Mouse (Mus musculus) spleen, postnatal 14 days (tissue): Measurements from ENCODE around the gene Gm12166.
A peak's percentile ranks its signal among the peaks of the same experiment; 100 is the strongest.

Experiments
- DNase-seq, 2 experiments: peaks; one replicate each; pipeline ENCODE4 v3.0.0; 2021 to 2022; ENCODE audit warnings: low spot score in 2 of 2

The Gm12166 gene

DNA sequence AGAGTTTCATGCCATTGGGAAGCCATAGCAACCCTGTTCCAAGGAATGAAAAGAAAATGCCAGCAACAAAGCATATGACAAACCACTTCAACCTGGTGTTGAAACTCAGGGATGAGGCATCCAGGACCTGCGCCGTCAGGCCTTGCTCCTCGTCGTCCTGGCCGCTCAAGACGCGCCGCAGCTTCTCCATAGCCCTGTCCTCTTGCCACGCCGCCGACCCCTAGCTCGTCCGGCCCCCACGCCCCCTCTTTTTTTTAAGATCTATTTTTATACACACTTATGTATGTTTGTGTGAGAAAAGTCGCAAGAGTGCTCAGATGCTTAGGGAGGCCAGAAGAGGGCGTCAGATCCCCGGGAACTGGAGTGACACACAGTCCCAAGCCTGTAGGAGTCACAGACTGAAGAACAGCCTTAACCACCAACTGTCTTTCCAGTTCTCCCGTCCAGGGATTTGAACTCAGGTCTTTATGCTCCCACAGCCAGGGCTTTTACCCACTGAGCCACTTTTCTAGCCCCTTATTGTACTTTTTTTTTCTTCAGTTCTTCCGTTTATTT, at the start of gene Gm12166:
Gm12166 (minus strand) TSS at position 217 of the 555 bp plus-strand sequence.
- DNase-seq = peak; percentile 29 to 63

DNA sequence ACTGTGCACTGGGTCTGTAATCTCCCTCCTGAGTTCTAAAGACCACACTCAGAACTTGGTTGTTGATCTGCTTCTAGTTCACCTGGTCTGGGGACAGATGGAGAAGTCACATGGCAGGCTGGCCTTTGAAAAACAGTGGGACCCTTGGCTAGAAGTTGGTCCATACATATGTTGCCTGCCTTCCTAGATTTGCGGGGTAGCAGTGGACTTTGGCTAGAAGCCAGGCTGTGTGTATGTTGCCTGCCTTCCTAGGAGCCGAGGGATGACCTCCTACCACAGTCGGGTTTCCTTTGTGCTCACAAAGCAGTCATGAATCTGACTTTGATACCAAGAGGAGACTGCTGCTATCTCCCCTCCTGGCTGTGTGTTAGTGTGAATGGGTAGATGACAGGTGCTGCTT, 44.9 kb upstream of the Gm12166 start:
- no peak for DNase-seq

DNA sequence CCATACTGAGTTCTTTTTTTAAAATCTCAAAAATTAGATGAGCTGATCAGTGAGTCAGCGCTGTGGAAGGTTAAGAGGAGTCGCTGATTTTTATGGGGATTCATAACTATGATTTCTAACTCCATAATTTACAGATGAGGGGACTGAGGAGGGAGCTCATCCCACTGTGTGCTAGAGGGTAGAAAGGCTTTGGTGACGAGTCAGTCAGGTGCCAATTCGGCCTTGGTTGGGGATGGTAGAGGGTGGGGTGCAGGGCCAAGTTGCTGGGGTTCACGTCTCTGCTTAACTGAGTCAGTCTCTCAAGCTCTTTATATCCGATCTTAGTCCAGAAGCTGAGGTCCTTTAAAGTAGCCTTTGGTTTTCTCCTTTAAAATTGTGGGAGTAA, 44.1 kb upstream of the Gm12166 start:
- no peak for DNase-seq

DNA sequence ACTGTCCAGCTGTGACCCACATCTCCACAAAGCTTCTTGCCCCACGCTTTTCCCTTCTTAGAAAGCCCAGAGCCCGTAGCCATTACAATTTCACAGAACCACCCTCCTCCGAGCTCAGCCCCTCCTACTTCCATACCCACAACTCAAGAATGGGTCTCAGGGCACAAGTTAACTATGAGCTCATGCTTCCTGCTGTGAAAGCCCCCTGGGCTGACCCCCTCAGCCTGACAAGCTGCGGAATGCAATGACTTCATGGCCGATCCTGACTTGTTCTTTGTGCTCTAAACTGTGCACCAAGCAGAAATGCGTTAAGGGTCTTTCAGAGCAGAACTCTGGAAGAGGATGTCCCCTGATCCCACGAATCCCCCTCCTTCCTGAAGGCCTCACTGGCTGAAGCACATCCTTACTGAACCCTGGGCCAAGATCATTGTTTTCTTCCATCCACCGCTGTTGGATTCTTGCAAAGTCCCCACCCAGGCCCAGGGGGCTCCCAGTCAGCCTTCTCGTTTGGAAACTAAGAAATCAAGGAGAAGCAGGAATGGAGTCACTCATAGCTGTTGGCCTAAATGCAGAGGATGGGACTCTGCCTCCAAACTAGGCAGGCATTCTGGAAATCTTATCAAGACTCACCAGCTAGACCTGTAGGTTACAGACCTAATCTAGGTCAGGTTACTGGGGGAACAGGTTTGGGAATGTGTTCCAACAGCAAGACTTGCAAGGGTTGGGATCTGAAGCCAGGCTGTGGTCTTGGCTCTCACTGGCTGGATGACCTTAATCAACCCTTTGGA, 43.5 kb upstream of the Gm12166 start:
- no peak for DNase-seq

DNA sequence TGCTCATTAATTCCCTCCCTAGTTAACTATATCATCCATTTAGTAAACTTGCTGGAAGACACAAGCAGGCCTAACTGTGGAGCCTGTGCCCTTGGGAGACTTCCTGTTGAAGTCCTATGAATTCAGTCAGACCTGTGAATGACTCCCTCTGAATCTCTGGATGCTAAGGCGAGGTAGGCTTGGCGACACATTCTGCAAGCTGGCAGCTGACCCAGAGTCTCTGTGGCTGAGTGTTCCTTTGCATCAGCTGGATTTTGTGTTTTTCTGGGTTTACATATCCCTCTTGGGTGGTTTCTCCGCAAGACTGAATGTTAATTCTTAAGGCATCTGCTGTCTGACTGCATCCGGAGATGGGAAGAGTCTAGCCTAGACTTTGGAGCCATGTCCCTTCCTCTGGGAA, 40.0 kb upstream of the Gm12166 start:
- no peak for DNase-seq

DNA sequence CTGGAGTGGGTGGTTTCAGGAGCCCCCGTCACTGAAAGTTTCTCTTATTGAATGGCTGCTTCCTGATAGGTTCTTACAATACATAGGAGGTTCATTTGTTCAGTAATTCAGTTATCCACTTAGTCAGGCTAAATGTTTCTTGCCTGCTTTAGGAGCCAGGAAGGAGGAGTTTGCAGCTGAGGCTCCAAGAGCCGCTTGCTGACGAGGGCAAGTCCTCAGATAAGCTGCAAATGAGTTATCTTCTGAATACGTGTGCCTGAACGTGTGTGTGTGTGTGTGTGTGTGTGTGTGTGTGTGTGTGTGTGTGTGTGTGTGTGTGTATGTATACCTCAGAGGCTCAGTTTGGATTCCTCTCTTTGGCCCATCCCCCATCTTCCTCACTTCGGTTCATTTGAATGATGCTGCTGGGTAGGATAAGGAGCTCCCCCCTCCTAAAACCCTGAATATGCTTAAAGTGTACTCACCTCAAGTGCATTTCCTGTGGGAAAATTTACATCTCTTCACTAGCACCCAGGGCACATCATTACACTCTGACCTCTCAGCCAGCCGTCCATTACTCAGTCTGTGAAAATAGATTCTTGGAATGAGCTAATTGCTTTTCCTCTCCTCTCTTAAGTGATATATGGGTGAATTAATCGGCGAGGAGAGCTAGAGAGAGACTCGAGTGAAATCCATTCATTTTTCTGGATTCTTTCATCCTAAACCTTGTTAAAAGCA, 39.0 kb upstream of the Gm12166 start:
- DNase-seq = no peak

DNA sequence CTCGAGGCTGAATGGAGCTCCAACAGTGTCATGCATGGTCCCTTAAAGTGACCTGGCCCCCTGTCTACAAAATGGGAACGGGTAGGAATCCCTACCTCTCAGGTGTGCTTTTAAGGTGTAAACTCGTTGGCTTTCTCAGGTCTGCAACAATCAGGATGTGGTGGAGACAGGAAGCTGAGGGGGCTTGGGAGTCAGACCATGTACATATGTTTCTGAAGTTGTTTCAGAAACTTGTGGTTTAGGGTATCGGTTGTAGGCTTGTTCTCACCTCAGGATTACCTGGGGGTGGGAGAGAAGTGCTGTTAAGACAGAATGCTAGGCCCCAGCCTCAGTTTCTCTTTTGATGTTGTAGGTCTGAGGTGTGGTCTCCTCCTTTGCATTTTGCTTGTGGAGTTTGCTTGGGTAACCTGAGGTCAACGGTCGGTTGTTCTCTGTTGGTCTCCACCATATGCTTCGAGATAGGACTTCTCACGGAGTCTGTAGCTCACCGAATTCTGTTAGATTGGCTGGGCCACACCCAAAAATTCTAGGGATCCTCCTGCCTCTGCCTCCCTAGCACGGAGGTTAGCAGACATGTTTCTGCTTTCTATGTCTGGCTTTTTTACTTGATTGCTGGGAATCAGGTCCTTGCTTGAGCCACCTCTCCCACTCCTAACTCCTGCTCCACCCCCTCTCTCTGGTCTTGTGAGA, 38.1 kb upstream of the Gm12166 start:
- no peak for DNase-seq

DNA sequence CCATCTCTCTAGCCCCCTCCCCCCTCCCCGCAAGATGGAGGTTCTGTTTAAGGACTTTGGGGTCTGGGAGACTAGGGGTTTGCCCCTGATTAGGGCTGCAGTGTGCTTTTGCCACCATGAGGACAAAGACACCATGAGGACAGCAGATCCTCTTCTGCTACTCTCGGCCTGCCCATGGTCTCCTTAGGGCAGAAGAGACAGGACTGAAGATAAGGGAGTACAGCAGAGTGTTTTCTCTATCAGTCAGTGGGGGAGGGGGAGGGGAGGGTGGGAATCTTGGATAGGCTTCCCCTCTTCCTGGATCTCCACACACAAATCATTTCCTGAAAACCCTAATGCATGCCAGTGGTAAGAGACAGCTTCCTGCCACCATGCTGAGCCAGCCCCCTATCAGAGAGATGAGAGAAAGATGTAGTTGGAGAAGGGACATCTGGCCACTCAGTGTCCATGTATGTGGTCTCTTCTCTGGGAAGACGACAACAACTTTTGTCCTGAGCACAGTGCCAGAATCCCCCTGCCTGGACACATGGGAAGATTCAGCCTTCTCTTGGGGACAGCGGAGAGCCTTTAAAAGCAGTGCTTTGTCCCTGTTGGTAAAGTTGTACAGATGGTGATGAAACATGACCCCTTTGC, 37.1 kb upstream of the Gm12166 start:
- no peak for DNase-seq

DNA sequence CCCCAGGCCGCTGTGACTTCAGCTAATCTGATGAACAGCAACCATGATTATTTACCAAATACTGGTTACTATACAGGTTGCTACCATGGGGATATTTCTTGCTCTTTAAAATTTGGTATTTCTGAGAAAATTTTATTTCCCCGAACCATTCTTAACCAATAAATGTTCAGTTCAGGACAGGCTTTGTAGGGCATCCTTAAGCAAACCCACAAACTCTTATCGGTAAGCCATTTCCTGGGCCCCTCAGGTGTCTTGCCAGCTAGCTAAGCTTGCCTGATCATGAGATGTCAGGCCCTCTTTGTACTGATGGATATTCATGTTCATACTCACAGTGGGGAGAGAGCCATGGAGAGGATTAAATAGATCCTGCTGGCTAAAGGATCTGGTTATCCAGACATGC, 34.3 kb upstream of the Gm12166 start:
- no peak for DNase-seq

DNA sequence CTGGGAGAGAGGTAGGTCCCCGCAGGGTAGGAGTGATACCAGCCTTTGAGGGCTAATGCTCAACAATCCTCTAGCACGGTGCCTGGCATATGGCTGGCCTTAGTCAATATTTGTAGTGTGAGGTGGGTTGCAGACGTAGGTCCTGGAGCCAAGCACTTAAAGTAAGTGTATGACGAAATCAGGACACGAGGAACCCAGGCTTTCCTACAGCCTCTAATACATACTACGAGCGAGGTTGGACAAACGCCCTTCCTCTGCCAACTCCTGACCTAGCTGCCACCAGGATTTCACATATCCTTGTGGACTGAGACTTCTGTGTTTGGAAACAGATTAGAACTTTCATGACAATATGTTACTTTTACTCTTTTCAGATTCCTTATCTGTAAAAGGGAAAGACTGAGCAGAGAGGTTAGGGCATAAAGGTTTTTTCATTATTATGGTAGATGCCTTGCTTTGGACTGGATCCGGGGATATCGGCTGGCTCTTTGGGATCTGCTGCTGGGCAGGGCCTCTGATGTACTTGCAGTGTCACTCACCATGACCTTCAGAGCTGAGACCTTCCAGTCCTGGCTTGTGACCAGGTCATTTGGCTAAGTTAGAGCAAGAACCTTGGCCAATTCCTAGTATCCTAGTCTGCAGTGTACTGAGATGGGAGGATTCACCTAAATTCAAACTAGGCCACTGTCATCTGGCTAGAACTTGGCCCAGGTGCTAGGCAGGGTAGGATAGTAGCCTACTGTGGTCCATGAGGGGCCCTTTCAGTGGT, 33.5 kb upstream of the Gm12166 start:
- no peak for DNase-seq

DNA sequence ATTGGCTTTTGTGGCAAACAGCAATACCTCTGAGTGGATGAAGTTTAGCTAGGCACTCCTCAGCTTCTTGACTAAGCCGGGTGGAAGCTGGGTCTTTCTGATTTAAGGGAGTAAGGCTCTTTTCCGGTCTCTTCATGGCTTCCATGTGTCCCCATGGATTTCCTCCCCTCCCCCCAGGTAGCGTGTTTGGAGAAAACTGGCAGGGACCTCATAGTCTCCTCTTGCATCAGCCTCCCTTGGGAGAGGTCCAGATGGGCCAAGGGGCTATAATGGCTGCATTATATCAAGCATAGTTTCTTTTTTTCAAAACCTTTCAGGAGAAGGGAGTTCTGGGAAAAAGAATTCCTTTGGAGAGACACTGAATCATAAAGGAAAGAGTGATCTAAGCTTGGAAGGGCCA, 32.4 kb upstream of the Gm12166 start:
- DNase-seq = no peak

DNA sequence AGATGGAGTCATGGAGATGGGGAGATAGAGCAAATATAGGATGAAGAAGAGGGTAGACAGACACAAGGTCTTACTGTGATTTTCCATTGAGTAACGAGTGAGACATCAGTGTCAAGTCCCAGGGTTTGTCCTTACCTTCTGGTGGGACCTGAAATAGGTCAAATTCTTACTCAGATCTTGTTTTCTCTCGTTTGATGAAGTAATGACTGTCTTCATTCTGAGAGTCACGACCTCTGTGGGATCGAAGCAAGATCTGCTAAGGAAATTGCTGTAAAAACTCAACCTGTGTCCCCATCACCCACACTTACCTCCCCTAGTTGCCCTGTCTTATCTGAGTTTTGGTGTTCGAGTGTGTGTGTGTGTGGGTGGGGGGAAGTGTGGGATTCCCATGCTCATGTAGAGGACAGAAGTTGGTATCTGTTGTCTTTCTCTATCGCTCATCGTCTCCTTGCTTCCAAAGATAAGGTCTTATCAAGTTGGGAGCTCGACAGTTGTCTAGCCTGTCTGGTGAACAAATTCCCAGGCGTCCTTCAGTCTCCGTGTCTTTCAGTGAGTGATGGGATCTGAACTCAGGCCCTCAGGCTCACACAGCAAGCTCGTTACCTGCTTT, 31.8 kb upstream of the Gm12166 start:
- DNase-seq = no peak

DNA sequence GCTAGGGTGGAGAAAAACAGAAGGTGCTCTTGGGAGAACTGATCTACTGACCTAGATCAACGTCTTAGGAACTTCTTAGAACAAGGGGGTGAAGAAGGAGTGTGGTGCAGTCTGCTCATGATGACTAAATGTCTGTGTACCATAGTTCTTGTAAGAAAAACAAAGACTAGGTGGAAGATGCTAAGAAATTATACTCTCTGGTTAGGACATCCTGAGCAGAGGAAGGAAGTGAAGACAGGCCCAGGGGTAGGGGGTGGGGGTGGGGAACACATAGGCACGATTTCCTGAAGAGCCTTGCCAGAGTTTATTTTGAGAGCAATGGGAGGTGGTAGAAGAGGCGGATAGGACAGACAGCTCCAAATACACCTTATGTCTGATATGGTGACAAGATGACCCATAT, 31.3 kb upstream of the Gm12166 start:
- DNase-seq = no peak

DNA sequence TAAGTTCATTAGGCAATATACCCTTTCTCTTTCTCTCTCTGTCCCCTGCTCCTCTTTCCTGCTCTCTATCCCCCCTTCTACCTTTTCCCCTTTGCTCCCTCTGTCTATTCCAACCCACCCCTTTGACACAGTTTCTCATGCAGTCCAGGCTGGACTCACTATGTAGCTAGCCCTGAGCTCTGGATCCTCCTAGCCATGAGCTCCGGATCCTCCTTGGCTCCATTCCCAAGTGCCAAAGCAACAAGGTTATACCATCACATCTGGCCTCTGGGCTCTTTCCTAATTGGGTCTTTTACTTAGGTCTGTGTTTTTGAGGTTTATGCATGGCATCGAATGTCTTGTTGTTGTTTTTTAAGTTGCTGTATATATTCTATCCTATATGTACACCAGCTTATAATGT, 29.0 kb upstream of the Gm12166 start:
- no peak for DNase-seq

DNA sequence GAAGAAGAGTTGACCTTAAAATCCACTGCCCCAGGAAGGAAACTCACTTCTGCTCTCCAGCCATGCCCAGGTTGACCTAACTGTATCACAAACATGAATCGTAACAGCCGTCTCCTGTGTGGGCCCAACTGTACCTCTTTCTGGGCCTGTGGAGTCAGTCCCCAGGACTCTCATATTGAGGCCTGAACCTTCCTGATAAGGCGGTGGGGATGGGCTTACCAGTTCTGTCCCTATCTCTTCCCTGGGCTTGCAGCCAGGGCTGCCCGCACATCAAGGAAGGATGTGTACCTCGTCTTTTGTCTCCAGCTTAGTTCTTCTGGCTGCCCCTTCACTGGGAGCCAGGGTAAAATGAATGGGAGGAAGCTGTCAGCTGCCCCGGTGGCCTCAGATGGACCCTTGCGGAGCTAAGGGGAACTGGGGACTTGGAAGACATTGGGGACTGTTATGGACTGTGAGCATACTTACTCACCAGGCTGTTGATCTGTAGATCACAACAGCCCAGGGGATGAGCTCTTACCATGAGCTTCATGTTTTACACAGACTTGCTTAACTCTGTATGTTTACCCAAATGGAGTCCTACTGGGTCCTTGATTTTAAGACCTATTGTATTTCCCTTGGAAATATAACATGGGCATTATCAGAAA, 25.7 kb upstream of the Gm12166 start:
- DNase-seq = peak; percentile 33 to 41

DNA sequence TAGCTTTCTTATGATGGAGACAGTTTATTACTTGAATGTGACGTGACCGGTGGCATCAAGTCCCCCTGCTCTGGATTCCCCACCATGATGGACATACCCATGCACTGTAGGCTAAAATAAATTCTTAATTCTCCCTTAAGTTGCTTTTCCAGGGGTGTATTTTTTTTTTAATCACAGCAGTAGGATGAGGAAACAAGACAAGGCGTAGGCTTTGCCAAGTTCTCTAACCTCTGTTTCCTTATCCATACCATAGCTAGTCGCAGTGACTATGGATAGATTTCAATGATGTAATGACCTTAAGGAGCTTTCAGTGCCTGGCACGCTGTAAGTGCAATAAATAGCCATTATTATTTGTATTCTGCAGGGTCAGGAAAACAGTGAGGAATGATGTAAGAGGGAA, 25.2 kb upstream of the Gm12166 start:
- no peak for DNase-seq

DNA sequence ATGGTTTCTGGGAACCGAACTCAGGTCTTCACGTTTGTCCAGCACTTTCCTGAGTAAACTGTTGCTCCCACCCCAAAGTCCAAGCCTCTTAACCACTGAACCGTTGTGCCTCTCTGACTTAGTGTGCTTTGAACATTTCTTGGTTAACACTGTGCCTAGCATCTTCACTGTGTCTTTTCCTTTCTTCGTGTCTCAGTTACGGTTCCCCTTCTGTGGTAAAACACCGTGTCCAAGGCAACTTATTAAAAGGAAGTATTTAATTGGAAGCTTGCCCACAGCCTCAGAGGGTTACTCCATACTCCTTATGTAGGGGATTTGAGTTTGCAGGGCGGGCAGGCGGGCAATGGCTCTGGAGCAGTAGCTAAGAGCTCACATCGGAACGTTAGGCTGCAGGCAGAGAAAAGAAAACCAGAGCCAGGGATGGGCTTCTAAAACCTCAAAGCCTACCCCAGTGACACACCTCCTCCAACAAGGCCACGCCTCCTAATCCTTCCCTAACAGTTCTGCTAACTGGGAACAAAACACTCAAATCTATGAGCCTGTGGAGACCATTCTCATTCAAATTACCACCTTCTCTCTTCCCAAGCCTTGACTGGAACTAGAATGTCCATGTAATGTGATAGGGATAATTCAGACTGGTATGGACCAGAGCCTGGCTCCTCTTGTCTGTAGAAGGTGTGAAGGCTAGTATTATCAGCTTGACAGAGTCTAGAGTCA, 24.5 kb upstream of the Gm12166 start:
- no peak for DNase-seq

DNA sequence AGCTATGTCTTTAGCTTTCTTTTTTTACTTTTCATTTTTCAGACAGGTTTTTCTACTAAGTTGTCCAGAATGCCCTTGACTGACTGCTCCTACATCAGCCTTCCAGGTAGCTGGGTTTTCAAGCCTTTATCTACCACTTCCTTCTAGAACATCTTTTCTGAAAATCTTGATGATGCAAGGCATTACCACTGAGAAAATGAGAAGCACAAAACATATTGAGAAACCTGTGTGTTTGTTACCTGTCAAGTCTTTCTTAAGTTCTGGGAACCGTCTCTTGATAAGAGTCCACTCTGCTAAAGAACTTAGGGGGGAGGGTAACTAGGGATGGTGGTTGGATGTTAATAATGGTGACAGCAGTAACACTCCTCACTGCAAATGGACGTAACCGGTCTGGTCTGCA, 23.4 kb upstream of the Gm12166 start:
- no peak for DNase-seq

DNA sequence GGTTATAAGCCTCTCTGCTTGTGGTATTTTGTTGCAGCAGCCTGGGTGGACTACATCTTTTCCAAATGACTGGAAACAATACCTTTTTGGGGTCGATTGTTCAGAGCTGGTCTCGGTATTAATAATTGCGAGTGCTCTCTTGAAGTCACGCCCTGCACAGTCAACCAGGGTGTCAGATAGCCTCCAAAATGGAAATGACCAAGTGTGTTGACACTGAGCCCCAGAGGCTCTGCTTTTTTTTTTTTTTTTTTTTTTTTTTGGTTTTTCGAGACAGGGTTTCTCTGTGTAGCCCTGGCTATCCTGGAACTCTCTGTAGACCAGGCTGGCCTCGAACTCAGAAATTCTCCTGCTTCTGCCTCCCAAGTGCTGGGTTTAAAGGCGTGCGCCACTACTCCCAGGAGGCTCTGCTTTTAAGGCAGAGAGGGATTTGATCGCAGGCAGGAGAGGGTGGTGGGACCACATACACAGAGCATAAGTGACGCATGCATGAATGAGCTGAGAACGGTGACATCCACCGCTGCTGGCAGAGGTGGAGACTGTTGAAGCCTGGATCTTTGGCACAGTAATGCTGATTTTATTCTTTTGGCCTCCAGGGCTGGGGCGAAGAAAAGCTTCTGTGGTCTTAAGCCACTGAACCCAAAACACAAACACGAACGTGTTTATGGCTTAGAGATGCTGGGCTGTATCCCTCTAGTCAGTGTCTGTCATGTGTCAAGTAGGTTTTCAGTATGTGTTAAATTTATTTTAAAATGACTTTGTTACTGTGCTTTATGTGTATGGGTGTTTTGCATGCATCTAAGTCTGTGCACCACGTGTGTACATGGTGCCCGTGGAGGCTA, 21.9 kb upstream of the Gm12166 start:
- DNase-seq = no peak
